Mouse (Mus musculus): ENCODE results near the gene Zfp493. TPM values are rescaled to one million over a fixed set of nuclear protein-coding genes. Genes with fewer than 3 reads are reported as not detected.
"Not testable (repeated sequence)": the region's sequence is repeated elsewhere in the genome, so short reads cannot be mapped to it uniquely, and the experiment has no call there.

Zfp493 gene
- 0.37 and 0.51 TPM in 2 replicates for polyA plus RNA-seq (2012; rRNA removed)

- Histone ChIP-seq H3K4me3 (ENCODE audit: control insufficient read depth, low read depth, low read length) (peak within 1 kb of the TSS; percentile 88), H3K4me1 (ENCODE audit: control insufficient read depth, insufficient read depth, low read length) (peaks cover 6% of the 10 kb centered on the region), H3K27ac (ENCODE audit: control insufficient read depth, insufficient read depth, low read depth, low read length) (peak within 1 kb of the TSS; percentile 5; the same call in 1 of the 2 replicates), H3K27me3 (ENCODE audit: control insufficient read depth, insufficient read depth, low read length) (no peaks in the 10 kb centered on the region), H3K36me3 (ENCODE audit: control insufficient read depth, insufficient read depth, low read length) (no peaks in the 10 kb centered on the region)
- TF ChIP-seq CTCF (IDR thresholded peaks at IDR 0.05; ENCODE audit: control insufficient read depth, insufficient read depth, insufficient replicate concordance, low read depth, low read length), result no peak
- TF ChIP-seq POLR2A (IDR thresholded peaks at IDR 0.05; ENCODE audit: control insufficient read depth, low read depth, low read length), result no peak
Measured at GRCm38 (mm10) chr13:67779265-67780221, at the start of gene Zfp493. TSS of gene Zfp493 (plus strand) at chr13:67779693.

GRCm38 (mm10) chr13:67734391-67734790 is 45.1 kb upstream of the Zfp493 start:
- H3K27me3 ChIP-seq (ENCODE audit: control insufficient read depth, insufficient read depth, low read length); H3K27ac ChIP-seq (ENCODE audit: control insufficient read depth, insufficient read depth, low read depth, low read length); H3K4me3 ChIP-seq (ENCODE audit: control insufficient read depth, low read depth, low read length); H3K36me3 ChIP-seq (ENCODE audit: control insufficient read depth, insufficient read depth, low read length); H3K4me1 ChIP-seq (ENCODE audit: control insufficient read depth, insufficient read depth, low read length): not testable (repeated sequence)

GRCm38 (mm10) chr13:67742941-67743340 is 36.6 kb upstream of the Zfp493 start:
- Histone ChIP-seq H3K4me3 (ENCODE audit: control insufficient read depth, low read depth, low read length) (peak overlapping the region; percentile 85), H3K27ac (ENCODE audit: control insufficient read depth, insufficient read depth, low read depth, low read length) (no peak overlapping the region), H3K27me3 (ENCODE audit: control insufficient read depth, insufficient read depth, low read length) (no peaks in the 10 kb centered on the region), H3K36me3 (ENCODE audit: control insufficient read depth, insufficient read depth, low read length) (no peaks in the 10 kb centered on the region), H3K4me1 (ENCODE audit: control insufficient read depth, insufficient read depth, low read length) (peaks cover 2% of the 10 kb centered on the region; the same call in 1 of the 2 replicates)
- TF ChIP-seq CTCF (IDR thresholded peaks at IDR 0.05; ENCODE audit: control insufficient read depth, insufficient read depth, insufficient replicate concordance, low read depth, low read length) (no peak), POLR2A (IDR thresholded peaks at IDR 0.05; ENCODE audit: control insufficient read depth, low read depth, low read length) (no peak)

- Histone ChIP-seq H3K4me1 (ENCODE audit: control insufficient read depth, insufficient read depth, low read length) (peaks cover 2% of the 10 kb centered on the region; the same call in 1 of the 2 replicates), H3K27ac (ENCODE audit: control insufficient read depth, insufficient read depth, low read depth, low read length) (no peak overlapping the region), H3K27me3 (ENCODE audit: control insufficient read depth, insufficient read depth, low read length) (no peaks in the 10 kb centered on the region), H3K4me3 (ENCODE audit: control insufficient read depth, low read depth, low read length) (peak overlapping the region; percentile 85), H3K36me3 (ENCODE audit: control insufficient read depth, insufficient read depth, low read length) (no peaks in the 10 kb centered on the region)
- TF ChIP-seq CTCF (IDR thresholded peaks at IDR 0.05; ENCODE audit: control insufficient read depth, insufficient read depth, insufficient replicate concordance, low read depth, low read length) (no peak), POLR2A (IDR thresholded peaks at IDR 0.05; ENCODE audit: control insufficient read depth, low read depth, low read length) (no peak; the same call in 1 of the 2 replicates)
Measured at GRCm38 (mm10) chr13:67743896-67744295, 35.6 kb upstream of the Zfp493 start.

- H3K27ac ChIP-seq (ENCODE audit: control insufficient read depth, insufficient read depth, low read depth, low read length), result peak within 1 kb of the TSS; percentile 61
- peak within 1 kb of the TSS; percentile 90 for H3K4me3 ChIP-seq (ENCODE audit: control insufficient read depth, low read depth, low read length)
- TF ChIP-seq POLR2A (IDR thresholded peaks at IDR 0.05; ENCODE audit: control insufficient read depth, low read depth, low read length) (no peak), CTCF (IDR thresholded peaks at IDR 0.05; ENCODE audit: control insufficient read depth, insufficient read depth, insufficient replicate concordance, low read depth, low read length) (no peak)
- H3K27me3 ChIP-seq (ENCODE audit: control insufficient read depth, insufficient read depth, low read length), result no peaks in the 10 kb centered on the region
- H3K4me1 ChIP-seq (ENCODE audit: control insufficient read depth, insufficient read depth, low read length), result no peaks in the 10 kb centered on the region
- H3K36me3 ChIP-seq (ENCODE audit: control insufficient read depth, insufficient read depth, low read length), result no peaks in the 10 kb centered on the region
Measured at GRCm38 (mm10) chr13:67754333-67755306, 24.9 kb upstream of the Zfp493 start, which contains the start of gene Zfp85. TSS of gene Zfp85 (minus strand) at chr13:67755228.

- TF ChIP-seq CTCF (IDR thresholded peaks at IDR 0.05; ENCODE audit: control insufficient read depth, insufficient read depth, insufficient replicate concordance, low read depth, low read length), result no peak
- no peak for TF ChIP-seq POLR2A (IDR thresholded peaks at IDR 0.05; ENCODE audit: control insufficient read depth, low read depth, low read length)
- Histone ChIP-seq H3K27me3 (ENCODE audit: control insufficient read depth, insufficient read depth, low read length) (no peaks in the 10 kb centered on the region), H3K4me1 (ENCODE audit: control insufficient read depth, insufficient read depth, low read length) (no peaks in the 10 kb centered on the region), H3K27ac (ENCODE audit: control insufficient read depth, insufficient read depth, low read depth, low read length) (no peak overlapping the region), H3K4me3 (ENCODE audit: control insufficient read depth, low read depth, low read length) (no peak overlapping the region), H3K36me3 (ENCODE audit: control insufficient read depth, insufficient read depth, low read length) (no peaks in the 10 kb centered on the region)
Measured at GRCm38 (mm10) chr13:67755761-67756160, 23.7 kb upstream of the Zfp493 start.

- Histone ChIP-seq H3K36me3 (ENCODE audit: control insufficient read depth, insufficient read depth, low read length) (no peaks in the 10 kb centered on the region), H3K4me3 (ENCODE audit: control insufficient read depth, low read depth, low read length) (no peak overlapping the region), H3K27me3 (ENCODE audit: control insufficient read depth, insufficient read depth, low read length) (no peaks in the 10 kb centered on the region), H3K27ac (ENCODE audit: control insufficient read depth, insufficient read depth, low read depth, low read length) (no peak overlapping the region), H3K4me1 (ENCODE audit: control insufficient read depth, insufficient read depth, low read length) (no peaks in the 10 kb centered on the region)
- TF ChIP-seq POLR2A (IDR thresholded peaks at IDR 0.05; ENCODE audit: control insufficient read depth, low read depth, low read length) (no peak), CTCF (IDR thresholded peaks at IDR 0.05; ENCODE audit: control insufficient read depth, insufficient read depth, insufficient replicate concordance, low read depth, low read length) (no peak)
Measured at GRCm38 (mm10) chr13:67759966-67760365, 19.5 kb upstream of the Zfp493 start.

Data from testis, adult 2 months (tissue).